Mouse (Mus musculus): ENCODE results near the gene Blcap.
A peak's percentile ranks its signal among the peaks of the same experiment; 100 is the strongest.

The Blcap gene

GRCm38 (mm10) chr2:157560302-157560701 lies 10.8 kb downstream of the Blcap start:
- DNase-seq (ENCODE audit: inconsistent age in 2 of 2, low spot score in 1 of 2): no peak

- DNase-seq (ENCODE audit: inconsistent age in 2 of 2, low spot score in 1 of 2): peak; percentile 32 to 64
Observed at GRCm38 (mm10) chr2:157559858-157560257, 11.2 kb downstream of the Blcap start, which contains the start of gene Nnat. TSS of gene Nnat (plus strand) at chr2:157560078.

GRCm38 (mm10) chr2:157559440-157559839 lies 11.6 kb downstream of the Blcap start:
- no peak for DNase-seq (ENCODE audit: inconsistent age in 2 of 2, low spot score in 1 of 2)

GRCm38 (mm10) chr2:157558520-157558919 lies 12.6 kb downstream of the Blcap start:
- no peak for DNase-seq (ENCODE audit: inconsistent age in 2 of 2, low spot score in 1 of 2)

- DNase-seq (ENCODE audit: inconsistent age in 2 of 2, low spot score in 1 of 2): no peak
Observed at GRCm38 (mm10) chr2:157558051-157558450, 13.0 kb downstream of the Blcap start.

GRCm38 (mm10) chr2:157556074-157556698 lies 14.9 kb downstream of the Blcap start:
- no peak for DNase-seq (ENCODE audit: inconsistent age in 2 of 2, low spot score in 1 of 2)

- DNase-seq (ENCODE audit: inconsistent age in 2 of 2, low spot score in 1 of 2): peak; percentile 25 to 53
Observed at GRCm38 (mm10) chr2:157552158-157552886, 18.8 kb downstream of the Blcap start.

GRCm38 (mm10) chr2:157550292-157550691 lies 20.8 kb downstream of the Blcap start:
- DNase-seq (ENCODE audit: inconsistent age in 2 of 2, low spot score in 1 of 2): no peak

- DNase-seq (ENCODE audit: inconsistent age in 2 of 2, low spot score in 1 of 2): no peak
Observed at GRCm38 (mm10) chr2:157546686-157547085, 24.4 kb downstream of the Blcap start.

- no peak for DNase-seq (ENCODE audit: inconsistent age in 2 of 2, low spot score in 1 of 2)
Observed at GRCm38 (mm10) chr2:157544333-157544888, 26.7 kb downstream of the Blcap start.

- no peak for DNase-seq (ENCODE audit: inconsistent age in 2 of 2, low spot score in 1 of 2)
Observed at GRCm38 (mm10) chr2:157542415-157542814, 28.7 kb downstream of the Blcap start.

- DNase-seq (ENCODE audit: inconsistent age in 2 of 2, low spot score in 1 of 2): no peak
Observed at GRCm38 (mm10) chr2:157541631-157542030, 29.4 kb downstream of the Blcap start.

- no peak for DNase-seq (ENCODE audit: inconsistent age in 2 of 2, low spot score in 1 of 2)
Observed at GRCm38 (mm10) chr2:157540953-157541569, 30.0 kb downstream of the Blcap start.

GRCm38 (mm10) chr2:157540073-157540952 lies 30.8 kb downstream of the Blcap start:
- no peak for DNase-seq (ENCODE audit: inconsistent age in 2 of 2, low spot score in 1 of 2)

GRCm38 (mm10) chr2:157537118-157537517 lies 34.0 kb downstream of the Blcap start:
- DNase-seq (ENCODE audit: inconsistent age in 2 of 2, low spot score in 1 of 2): no peak

- no peak for DNase-seq (ENCODE audit: inconsistent age in 2 of 2, low spot score in 1 of 2)
Observed at GRCm38 (mm10) chr2:157536476-157537081, 34.5 kb downstream of the Blcap start.

- no peak for DNase-seq (ENCODE audit: inconsistent age in 2 of 2, low spot score in 1 of 2)
Observed at GRCm38 (mm10) chr2:157534163-157534562, 36.9 kb downstream of the Blcap start.

GRCm38 (mm10) chr2:157531681-157532426 lies 39.2 kb downstream of the Blcap start:
- DNase-seq (ENCODE audit: inconsistent age in 2 of 2, low spot score in 1 of 2): no peak

GRCm38 (mm10) chr2:157530056-157530955 lies 40.8 kb downstream of the Blcap start:
- no peak for DNase-seq (ENCODE audit: inconsistent age in 2 of 2, low spot score in 1 of 2)

Measured in adrenal gland, adult (tissue).